ENCODE assay signal across 8 mouse cellular contexts in the genomic region with DNA sequence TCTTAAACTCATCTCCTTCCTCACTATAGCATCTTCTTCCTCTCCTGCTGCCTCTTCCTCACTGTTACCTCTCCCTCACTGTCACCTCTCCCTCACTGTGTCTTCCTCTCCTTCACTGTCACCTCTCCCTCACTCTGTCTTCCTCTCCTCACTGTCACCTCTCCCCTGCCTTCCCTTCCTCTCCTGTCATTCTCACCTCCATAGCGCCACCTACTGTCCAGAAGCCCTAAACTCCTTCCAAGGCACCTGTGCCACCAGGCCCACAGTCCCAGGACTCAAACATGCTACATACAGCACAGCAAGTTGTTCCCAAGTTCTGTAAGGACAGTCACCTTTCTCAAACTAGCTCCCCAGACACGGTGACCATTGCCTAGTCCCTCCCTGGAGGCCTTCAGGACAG. TPM values are rescaled to one million over a fixed set of nuclear protein-coding genes. Genes with fewer than 3 reads are reported as not detected.
DNase-seq lines count a peak whose midpoint lies in the region; ATAC-seq lines count a peak whose summit lies in the region.

No protein-coding gene starts in this region.

- ATAC-seq in heart, embryonic 12.5 days (ENCODE audit: insufficient number of reproducible peaks, low FRiP score) = no peak
- ATAC-seq in cerebellum, adult (ENCODE audit: insufficient number of reproducible peaks, low FRiP score, low TSS enrichment) = 0 out of 2 replicates have a peak, but pooled peaks have one; percentile 18
- peak; percentile 61 for ATAC-seq in inflammation-experienced regulatory T-cells, adult 6 months
- ATAC-seq in midbrain, embryonic 16.5 days = peak; percentile 36; the same call in 1 of the 2 replicates

- intact Hi-C loops in left cerebral cortex, postnatal 10 days (cut with DNase I) = loop anchor here (1.0 to 2.0 kb wide), 2 partner anchors 62 to 147 kb away; partner anchors contain the start of gene Rasd1

- H3K9me3 ChIP-seq in heart, embryonic 12.5 days (replicated peaks) = no peaks in the 10 kb centered on the region
- H3K9me3 ChIP-seq in midbrain, embryonic 16.5 days (replicated peaks; ENCODE audit: control insufficient read depth, low read length, poor library complexity, severe bottlenecking) = no peaks in the 10 kb centered on the region

- no peaks in the 10 kb centered on the region for H3K36me3 ChIP-seq in heart, embryonic 12.5 days
- no peaks in the 10 kb centered on the region for H3K36me3 ChIP-seq in midbrain, embryonic 16.5 days (ENCODE audit: control insufficient read depth, insufficient read depth, low read length)

- H3K27me3 ChIP-seq in heart, embryonic 12.5 days (replicated peaks) = no peaks in the 10 kb centered on the region
- H3K27me3 ChIP-seq in midbrain, embryonic 16.5 days (ENCODE audit: control insufficient read depth, insufficient read depth, low read depth, low read length) = no peaks in the 10 kb centered on the region

- H3K27ac ChIP-seq in heart, embryonic 12.5 days (ENCODE audit: poor library complexity, severe bottlenecking) = no peak overlapping the region
- H3K27ac ChIP-seq in midbrain, embryonic 16.5 days (ENCODE audit: low read length) = no peak overlapping the region

- peak; percentile 69 to 91 for DNase-seq in heart, adult 18-20 months
- peak; percentile 79 to 84 for DNase-seq in frontal cortex, postnatal 36 days (ENCODE audit: low spot score in 2 of 2)
- peak; percentile 48 to 80 for DNase-seq in left cerebral cortex, postnatal 10 days (ENCODE audit: extremely low spot score in 1 of 2, low spot score in 2 of 2)
- peak; percentile 49 to 75 for DNase-seq in spleen, postnatal 14 days (ENCODE audit: low spot score in 2 of 2)

- peaks cover 39% of the 10 kb centered on the region for H3K4me1 ChIP-seq in heart, embryonic 12.5 days (replicated peaks)
- no peaks in the 10 kb centered on the region for H3K4me1 ChIP-seq in midbrain, embryonic 16.5 days (ENCODE audit: control insufficient read depth, insufficient read depth, low read length)

- no peak overlapping the region for H3K4me2 ChIP-seq in heart, embryonic 12.5 days
- H3K4me2 ChIP-seq in midbrain, embryonic 16.5 days (ENCODE audit: low read length) = no peak overlapping the region

- H3K4me3 ChIP-seq in heart, embryonic 12.5 days = no peak overlapping the region
- no peak overlapping the region for H3K4me3 ChIP-seq in midbrain, embryonic 16.5 days (ENCODE audit: low read depth, low read length)

- H3K9ac ChIP-seq in heart, embryonic 12.5 days = no peak overlapping the region
- H3K9ac ChIP-seq in midbrain, embryonic 16.5 days (ENCODE audit: low read depth, low read length) = no peak overlapping the region

- WGBS in heart, embryonic 12.5 days = 5% methylated on average over 2 of the region's 2 CpGs
- 8% methylated on average over 2 of the region's 2 CpGs for WGBS in midbrain, embryonic 16.5 days

RNA-seq across cellular contexts. Expression of gene Pemt, which starts 19.0 kb away (rescaled TPM):
- total RNA-seq in heart, adult 18-20 months (2021) = 1 to 10 TPM; 1.6 to 3.3 TPM
- polyA plus RNA-seq in heart, embryonic 12.5 days (2016; fragmentation: Nextera tagmentation; extraction: Ambion mirVana) = 11.7 and 12.6 TPM in 2 replicates
- polyA plus RNA-seq in inflammation-experienced regulatory T-cells, adult 6 months (2017; shearing (Covaris generic)) = 1 to 10 TPM in 2 of 3 experiments, under 1 TPM in 1; 0.74 to 2.5 (median 1.9) TPM
- total RNA-seq in left cerebral cortex, postnatal 10 days (2021) = 1 to 10 TPM; 6.7 to 8.0 TPM
- 7.6 and 9.4 TPM in 2 replicates for polyA plus RNA-seq in midbrain, embryonic 16.5 days (2015; fragmentation: Nextera tagmentation; extraction: Ambion mirVana)
